Mouse (Mus musculus) c-Kit-negative CD71-positive TER-119-positive erythroid progenitor cells, embryonic 14.5 days (primary cell): Measurements from ENCODE around the gene Prrg3.
A peak's percentile ranks its signal among the peaks of the same experiment; 100 is the strongest.
"Not testable (repeated sequence)": the region's sequence is repeated elsewhere in the genome, so short reads cannot be mapped to it uniquely, and the experiment has no call there.

Experiments
- DNase-seq: peaks from one replicate; pipeline ENCODE4 v3.0.0-alpha.2; 2013; ENCODE audit warnings: low read depth, low spot score

The Prrg3 gene

GRCm38 (mm10) chrX:71962073-71963051, at the start of gene Prrg3:
Prrg3 (plus strand) TSS chrX:71962624.
- DNase-seq = no peak

GRCm38 (mm10) chrX:71946631-71947030, 15.8 kb upstream of the Prrg3 start:
- DNase-seq = peak; percentile 0

DNA sequence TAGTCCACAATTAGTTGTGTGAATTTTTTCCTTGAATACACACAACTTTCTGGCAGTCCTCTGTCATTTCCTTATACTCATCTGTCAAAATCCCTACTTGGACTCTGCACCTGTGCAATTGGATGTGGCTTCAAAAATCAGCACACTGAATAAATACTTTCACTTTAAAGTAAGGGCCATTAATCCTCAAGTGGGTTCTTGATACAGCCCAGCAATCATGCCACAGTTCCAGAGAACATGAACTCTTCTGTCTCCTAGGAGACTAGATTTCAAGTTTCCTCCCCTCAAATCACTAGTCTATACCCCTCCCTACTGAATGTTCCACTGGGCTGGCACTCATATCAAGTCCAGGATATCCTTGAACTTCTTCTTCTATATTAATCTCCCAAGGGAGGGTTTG, 4.1 kb upstream of the Prrg3 start:
- no peak for DNase-seq

- no peak for DNase-seq
These were observed 970 bp downstream of the Prrg3 start for GRCm38 (mm10) chrX:71963275-71963912.

- DNase-seq = no peak
These were observed 5.8 kb downstream of the Prrg3 start for GRCm38 (mm10) chrX:71968216-71968615.

DNA sequence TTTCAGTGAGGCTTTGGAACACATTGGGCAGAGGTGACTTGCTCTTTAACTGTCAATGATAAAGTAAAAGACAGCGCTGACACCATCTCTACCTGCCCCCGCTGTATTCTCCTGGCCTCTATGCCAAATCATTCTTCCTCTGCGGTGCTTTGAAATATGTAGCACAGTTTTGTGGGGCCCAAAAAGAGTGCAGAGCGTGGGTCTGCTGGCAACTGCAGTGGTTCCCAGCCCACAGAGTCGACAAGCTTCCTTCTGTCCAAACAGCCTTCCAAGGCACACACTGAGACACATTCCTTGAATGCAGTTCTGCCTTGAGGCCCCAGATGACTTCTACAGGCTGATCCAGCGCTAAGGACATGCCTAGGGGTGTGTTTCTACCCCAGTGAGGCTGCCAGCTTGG, 6.4 kb downstream of the Prrg3 start:
- no peak for DNase-seq

GRCm38 (mm10) chrX:71971325-71971724, 8.9 kb downstream of the Prrg3 start:
- no peak for DNase-seq

DNA sequence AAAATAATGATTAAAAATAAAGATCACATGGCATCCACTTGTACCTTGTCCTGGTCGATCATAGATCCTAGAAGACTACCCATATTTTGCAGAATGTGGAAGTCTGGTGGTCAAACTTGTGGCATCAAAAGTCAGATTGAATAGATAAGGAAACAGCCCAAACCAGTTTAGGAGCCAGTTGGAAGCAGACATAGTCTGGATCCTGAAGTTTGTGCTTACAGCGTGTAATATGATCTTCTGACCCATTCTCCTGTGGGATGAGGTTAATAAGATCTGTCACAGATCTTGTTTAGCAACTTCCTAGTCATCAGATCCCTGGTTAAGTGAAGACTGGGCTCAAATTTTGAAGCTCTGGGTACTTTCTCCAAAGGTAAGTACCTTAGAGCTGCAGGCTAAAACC, 10.3 kb downstream of the Prrg3 start, which contains the start of gene Fate1:
Fate1 (plus strand) TSS at position 301 of the 400 bp plus-strand sequence.
- DNase-seq = no peak

DNA sequence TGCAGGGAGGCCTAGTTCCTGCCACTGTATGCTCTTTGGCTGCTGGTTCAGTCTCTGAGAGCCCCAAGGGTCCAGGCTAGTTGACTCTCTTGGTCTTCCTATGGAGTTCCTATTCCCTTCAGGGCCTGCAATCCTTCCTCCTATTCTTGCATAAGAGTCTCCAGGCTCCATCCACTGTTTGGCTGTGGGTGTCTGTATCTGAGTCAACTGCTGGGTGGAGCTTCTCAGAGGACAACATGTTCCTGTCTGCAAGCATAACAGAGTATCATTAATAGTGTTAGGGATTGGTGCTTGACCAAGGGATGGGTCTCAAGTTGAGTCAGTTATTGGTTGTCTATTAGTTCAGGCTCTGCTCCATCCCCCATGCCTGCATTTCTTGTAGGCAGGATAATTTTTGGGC, 15.3 kb downstream of the Prrg3 start:
- not testable (repeated sequence) for DNase-seq

- no peak for DNase-seq
These were observed 18.0 kb downstream of the Prrg3 start for GRCm38 (mm10) chrX:71980443-71980842.

- no peak for DNase-seq
These were observed 18.9 kb downstream of the Prrg3 start for GRCm38 (mm10) chrX:71981322-71981721.

GRCm38 (mm10) chrX:71983205-71983604, 20.8 kb downstream of the Prrg3 start:
- no peak for DNase-seq

DNA sequence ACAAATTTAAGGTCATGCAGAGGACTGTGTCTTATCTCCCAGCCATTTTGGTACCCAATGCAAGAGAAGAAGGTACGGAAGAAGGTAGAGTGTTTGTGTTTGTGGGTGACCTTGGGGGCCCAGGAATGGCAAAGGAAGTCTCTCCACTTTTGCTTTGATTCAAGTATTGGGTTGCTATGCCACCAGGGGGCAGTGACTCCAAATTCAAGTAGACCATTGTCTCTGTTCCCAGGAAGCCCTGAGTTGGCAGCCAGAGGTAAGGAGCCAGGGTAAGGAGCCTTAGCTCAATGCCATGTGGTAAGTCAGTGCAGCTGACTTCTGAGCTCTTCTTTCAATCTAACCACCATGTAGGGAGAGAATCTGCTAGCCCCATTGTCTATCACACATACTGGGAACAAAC, 21.4 kb downstream of the Prrg3 start:
- no peak for DNase-seq

- no peak for DNase-seq
These were observed 29.1 kb downstream of the Prrg3 start, which contains the start of gene Cnga2 for GRCm38 (mm10) chrX:71991549-71991948. Cnga2 (plus strand) TSS chrX:71991849.

- no peak for DNase-seq
These were observed 33.5 kb downstream of the Prrg3 start for GRCm38 (mm10) chrX:71995972-71996371.

DNA sequence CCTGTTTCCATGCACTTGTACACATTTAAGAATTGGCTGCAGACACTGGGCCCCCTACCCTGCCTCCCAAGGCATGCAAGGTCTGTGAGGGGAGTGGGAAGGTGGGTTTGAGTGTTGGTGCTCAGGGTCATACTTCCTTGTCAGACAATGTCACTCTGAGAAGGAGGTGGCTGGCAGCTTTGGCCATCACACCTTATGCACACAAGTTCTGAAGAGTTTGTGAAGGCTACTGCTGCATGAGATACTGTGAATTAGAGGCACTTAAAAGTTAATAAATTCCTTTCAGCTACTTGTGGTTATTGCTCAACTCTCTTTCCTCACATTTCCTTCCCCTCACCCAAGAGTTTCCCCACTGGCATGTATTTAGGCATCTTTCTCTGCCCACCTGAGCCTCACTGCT, 47.5 kb downstream of the Prrg3 start:
- DNase-seq = no peak

GRCm38 (mm10) chrX:72012236-72012635, 49.8 kb downstream of the Prrg3 start:
- no peak for DNase-seq

DNA sequence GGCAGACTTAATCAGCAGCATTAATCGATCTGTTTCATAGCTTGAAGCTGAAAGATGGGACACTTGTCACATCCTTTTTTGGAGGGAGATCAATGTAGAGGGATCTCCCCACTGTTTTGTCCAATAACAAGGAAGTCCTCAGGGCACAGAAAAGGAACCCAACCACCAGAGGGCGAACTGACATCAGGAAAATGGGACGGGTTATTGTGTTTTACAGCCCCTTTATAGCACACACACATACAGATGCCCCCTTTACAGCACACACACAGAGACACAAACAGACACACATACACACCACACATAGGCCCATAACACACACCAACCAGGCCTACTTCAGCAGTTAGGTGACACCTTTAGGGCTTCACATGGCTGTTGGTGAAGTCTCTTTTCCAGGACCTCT, 50.4 kb downstream of the Prrg3 start:
- DNase-seq = no peak

GRCm38 (mm10) chrX:72022241-72022640, 59.8 kb downstream of the Prrg3 start:
- no peak for DNase-seq
